Mouse (Mus musculus) erythroblast, embryonic 14.5 days (primary cell): ENCODE measurements around the gene Slc45a3.

Experiments
- GATA1 ChIP-seq: IDR thresholded peaks from 2 replicates; pipeline ENCODE4 v1.6.1; 2012; ENCODE audit warnings: low read length, inconsistent platforms, mixed read lengths
- TAL1 ChIP-seq: IDR thresholded peaks from 3 replicates; pipeline ENCODE4 v1.6.1; 2012; ENCODE audit warnings: low read length, inconsistent platforms, mixed read lengths

DNA sequence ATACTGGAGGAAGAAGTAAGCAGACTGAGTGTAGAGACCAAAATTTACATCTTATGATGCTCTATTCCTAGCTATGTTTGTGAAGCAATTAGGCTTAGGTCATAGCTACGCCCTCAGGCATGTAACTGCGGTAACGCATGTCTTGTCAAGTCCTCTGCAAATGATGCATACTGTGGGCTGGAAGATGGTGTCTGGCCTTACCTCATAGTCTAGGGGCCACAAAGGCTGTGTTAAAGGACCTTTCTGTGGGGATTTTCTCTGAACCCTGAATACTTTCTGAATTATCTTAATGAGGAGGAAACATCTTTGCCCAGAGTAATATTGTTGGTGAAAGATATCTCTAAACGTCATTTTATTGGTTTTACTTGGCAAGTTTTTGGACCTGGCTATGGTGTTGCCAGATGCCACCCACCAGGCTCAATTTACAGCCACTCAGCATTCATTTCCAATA lies 39.1 kb downstream of the Slc45a3 start:
- TF ChIP-seq GATA1 (no peak), TAL1 (no peak)
